Mouse (Mus musculus): ENCODE measurements around the gene Tmem11.

Tmem11 gene

GRCm38 (mm10) chr11:60828903-60829302, 50.2 kb downstream of the Tmem11 start:
- no peak for DNase-seq (ENCODE audit: low read depth, low spot score)

- no peak for DNase-seq (ENCODE audit: low read depth, low spot score)
Measured at GRCm38 (mm10) chr11:60827241-60827945, 51.7 kb downstream of the Tmem11 start.

DNA sequence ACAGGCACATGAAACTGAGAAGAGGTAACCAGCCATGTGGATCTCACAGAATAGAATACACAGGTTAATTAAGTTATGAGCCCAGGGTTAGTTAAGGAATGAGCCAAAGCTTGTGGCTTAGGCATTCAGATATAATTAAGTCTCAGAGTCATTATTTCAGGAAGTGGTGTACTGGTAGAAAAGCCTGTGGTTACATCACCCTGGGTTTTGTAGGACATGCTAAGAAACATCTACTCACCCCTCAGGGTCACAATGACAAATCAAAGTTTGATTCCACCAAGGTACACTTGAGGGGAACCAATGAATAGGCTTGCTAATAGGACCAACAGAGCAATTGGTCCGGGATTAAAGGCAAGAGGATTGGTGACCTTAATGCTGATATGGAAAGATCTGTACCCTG, 52.4 kb downstream of the Tmem11 start:
- DNase-seq (ENCODE audit: low read depth, low spot score) = no peak

DNA sequence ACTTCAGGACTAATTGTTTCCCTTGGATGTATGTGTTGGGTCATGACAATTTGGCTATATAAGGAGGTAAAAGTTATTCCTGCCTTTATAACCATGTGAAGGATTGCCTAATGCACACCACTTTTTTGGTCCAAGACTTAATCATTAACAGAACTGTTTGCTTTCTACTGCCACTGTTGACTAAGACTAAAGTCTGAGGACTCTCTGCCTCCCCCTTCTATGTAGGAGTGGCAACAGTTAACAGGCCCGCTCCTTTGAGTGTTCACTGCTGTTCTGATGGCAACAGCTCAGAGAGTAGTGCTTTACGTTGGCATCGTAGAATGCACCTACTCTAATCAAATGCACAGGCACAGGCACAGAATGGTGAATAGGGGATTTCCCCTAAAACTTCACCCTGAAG, 53.9 kb downstream of the Tmem11 start:
- no peak for DNase-seq (ENCODE audit: low read depth, low spot score)

DNA sequence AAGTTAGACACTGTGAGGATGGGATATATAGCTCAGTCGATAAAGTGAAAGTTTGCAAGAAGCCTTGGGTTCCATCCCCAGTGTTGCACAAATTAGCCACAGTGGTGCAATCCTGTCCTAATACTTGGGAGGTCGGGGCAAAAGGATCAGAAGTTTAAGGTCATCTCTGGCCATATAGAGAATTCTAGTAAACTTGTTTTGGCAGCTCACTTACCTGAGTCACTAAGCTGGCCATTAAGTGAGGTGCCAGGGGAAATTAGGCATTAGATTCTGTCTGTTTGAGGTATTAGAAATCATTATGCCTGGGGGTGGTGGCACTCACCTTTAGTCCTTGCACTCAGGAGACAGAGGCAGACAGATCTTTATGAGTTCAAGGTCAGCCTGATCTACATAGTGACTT, 55.3 kb downstream of the Tmem11 start:
- no peak for DNase-seq (ENCODE audit: low read depth, low spot score)

- DNase-seq (ENCODE audit: low read depth, low spot score) = no peak
Measured at GRCm38 (mm10) chr11:60816398-60816797, 62.7 kb downstream of the Tmem11 start.

Measured in telencephalon, adult 2 months (tissue).